Mouse (Mus musculus) heart, postnatal 0 days (tissue): ENCODE measurements around the gene Trim63.
"Not testable (repeated sequence)": the region's sequence is repeated elsewhere in the genome, so short reads cannot be mapped to it uniquely, and the experiment has no call there.

ENCODE experiments used
- CTCF ChIP-seq: IDR thresholded peaks from 2 replicates; pipeline ENCODE4 v1.5.1; 2016; ENCODE audit warnings: antibody characterized with exemption, control low read depth, low read depth
- EP300 ChIP-seq: IDR thresholded peaks from 2 replicates; pipeline ENCODE4 v1.6.1; 2016; ENCODE audit warnings: antibody characterized with exemption, low read depth

GRCm38 (mm10) chr4:134341231-134341630, 26.3 kb downstream of the Trim63 start:
- not testable (repeated sequence) for TF ChIP-seq CTCF, EP300
